Mouse (Mus musculus) spleen, postnatal 14 days (tissue): Measurements from ENCODE around the gene Camk2n1.
"Not testable (repeated sequence)": the region's sequence is repeated elsewhere in the genome, so short reads cannot be mapped to it uniquely, and the experiment has no call there.

Experiments
- DNase-seq, 2 experiments: peaks; one replicate each; pipeline ENCODE4 v3.0.0; 2021 to 2022; ENCODE audit warnings: low spot score in 2 of 2

Gene Camk2n1

DNA sequence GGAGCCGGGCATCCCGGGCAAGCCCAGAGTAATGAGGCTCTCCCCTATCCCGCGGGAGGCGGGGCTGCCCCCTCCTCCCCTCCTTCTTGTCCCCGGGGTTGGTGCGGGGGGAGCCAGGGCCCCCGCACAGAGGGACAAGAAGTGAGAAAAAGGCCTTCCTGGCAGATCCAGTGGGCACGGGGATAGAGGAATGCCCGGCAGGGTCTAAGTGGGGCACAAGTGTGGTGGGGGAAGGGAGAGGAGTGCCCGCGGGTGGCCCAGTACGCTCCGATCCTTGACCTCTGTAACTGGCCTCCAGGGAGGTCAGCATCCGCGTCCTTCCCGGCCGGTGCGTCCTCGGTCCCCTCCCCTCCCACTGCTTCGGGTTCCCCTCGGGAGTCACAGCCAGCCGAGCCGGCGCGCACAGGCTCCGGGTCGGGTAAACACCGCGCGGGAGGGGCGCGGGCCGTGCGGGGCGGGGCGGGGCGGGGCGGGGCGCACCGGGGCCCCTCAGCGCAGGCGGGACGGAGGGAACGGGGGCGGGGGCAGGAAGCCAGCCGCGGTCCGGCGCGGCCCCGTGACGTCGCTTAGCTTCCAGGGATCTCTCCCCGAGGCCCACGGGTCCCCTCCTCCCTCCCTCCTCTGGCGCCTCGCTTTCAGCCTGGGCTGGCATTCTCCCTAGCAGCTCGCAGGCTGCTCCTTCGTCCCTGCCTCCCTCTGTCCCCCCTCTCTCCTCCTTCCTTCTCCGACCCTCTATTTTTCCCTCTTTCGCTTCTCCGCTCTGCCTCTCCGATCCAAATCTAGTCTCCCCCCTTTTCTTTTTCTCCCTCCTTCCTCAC lies at the start of gene Camk2n1:
Camk2n1 (plus strand) TSS at position 562 of the 818 bp plus-strand sequence.
- no peak for DNase-seq

DNA sequence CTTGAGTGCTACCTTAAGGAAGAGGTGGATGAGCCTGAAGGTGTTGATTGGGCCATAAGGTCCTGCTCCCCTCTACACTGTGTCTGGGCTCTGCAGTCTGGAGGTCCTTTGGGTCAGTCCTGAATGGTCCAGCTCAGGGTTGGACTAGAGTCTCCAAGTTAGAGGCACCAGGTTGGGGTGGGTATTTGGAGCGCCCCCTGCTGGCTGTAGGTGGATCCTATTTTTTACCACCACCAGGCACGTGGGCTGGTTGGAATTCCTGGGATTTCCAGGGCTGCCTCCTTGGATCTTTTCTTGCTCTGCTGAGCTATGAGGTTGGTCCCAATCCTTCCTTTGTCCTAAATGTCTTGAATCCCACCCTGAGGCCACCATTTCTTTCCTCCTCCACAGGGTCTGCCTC lies 49.3 kb upstream of the Camk2n1 start:
- DNase-seq = no peak

DNA sequence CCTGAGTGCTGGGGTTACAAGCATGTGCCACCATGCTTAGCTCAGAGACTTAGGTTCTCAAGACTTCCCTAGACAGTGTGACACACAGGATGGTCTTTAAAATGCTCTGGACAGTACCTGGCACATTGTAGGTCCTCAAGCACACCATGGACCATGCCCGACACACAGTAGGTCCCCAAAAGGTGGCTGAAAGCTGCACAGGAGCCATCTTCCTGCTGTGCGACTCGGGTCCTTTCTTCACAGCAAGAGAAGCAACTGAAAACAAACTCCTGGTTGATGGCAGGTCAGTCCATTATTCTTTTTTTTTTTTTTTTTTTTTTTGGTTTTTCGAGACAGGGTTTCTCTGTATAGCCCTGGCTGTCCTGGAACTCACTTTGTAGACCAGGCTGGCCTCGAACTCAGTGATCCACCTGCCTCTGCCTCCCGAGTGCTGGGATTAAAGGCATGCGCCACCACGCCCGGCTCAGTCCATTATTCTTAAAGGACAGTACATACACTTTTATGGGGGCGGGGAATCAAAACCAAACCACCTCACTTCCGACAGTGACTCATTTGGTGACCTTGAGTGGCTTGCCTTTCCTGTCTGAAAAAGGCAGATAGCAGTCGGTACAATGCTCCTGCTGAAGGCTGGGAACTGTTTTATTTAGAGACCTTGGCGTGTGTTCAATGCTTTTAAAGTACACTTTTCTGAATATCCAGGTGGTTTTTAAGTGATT lies 46.5 kb upstream of the Camk2n1 start:
- no peak for DNase-seq

DNA sequence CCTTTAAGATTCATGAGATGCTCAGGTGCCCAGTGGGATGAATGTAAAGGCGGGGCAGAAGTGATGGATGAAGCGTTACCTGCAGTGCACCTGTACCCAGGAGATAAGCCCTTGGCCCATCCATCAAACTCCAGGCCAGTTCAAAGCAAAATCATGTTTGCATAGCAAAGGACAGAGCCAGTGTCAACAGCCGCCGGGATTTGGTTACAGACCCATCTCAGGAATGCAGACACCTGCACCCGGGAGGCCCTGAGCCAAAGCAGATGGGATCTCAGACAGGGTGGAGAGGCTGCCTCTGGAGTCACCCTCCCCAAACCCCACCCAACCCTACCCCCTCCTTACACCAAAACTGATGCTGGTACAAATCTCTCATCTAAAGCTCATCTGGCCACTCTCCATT lies 43.1 kb upstream of the Camk2n1 start:
- no peak for DNase-seq

DNA sequence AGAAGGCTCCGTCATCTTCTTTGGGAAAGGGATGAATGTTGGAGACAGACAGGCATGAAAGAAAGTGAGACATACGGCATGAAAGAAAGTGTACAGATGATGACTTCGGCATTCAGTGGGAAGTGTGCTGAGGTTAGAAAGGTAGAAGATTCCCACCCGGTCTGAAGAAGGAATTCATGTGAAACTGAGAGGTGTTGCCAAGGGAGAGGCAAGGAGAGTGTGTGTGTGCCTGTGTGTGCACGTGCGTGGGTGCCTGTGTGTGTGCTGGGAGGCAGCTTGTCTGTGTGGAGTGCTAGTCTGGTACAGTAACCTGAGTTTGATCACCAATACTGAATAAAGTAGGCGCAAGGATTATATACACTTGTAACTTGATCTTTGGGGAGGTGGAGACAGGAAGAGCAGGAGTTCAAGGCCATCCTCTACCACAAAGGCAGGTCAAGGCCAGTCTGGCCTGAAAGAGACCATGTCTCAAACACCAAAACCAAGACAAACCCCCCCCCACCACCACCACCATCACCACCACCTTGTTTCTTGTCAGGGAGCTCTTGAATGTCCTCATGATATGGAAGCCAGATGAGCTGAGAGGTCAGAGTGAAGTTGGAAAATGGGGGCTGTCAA lies 42.5 kb upstream of the Camk2n1 start:
- DNase-seq = no peak

DNA sequence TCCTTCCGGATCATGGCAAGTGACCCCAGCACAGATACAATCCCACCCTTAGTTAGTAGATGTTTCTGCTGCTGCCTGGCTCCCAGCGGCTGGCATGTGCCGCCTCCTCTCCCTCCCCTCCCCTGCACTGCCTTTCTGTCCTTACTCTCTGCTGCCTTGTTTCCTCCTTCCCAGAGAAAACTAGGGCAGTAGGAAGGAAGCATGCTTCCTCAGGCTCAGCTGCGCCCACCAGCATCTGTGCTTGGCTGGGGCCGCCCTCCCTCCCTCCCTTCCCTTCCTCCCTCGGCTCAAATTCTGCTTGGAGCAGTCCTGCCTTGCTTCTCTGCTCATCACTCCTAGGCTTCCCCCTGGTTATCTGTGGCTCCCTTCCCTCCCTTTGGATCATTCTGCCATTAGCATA lies 39.4 kb upstream of the Camk2n1 start:
- no peak for DNase-seq

DNA sequence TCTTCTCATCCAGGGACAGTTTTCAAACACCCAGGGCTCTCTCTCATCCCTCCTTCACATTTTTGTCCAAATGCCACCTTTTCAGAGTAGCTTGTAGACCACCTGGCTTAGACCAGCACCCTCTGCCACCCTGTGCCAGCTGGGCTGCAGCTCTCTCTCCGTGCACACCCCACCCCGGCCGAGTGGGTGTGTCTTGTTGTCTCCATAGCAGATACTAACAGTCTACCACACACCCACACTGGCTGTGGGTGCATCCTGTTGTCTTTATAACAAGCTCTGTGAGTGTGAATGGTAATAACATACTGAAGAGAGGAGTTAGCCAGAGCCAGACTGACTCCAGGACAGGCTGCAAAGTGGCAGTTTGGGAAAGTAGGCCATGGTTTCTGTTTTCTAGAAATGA lies 38.1 kb upstream of the Camk2n1 start:
- no peak for DNase-seq

DNA sequence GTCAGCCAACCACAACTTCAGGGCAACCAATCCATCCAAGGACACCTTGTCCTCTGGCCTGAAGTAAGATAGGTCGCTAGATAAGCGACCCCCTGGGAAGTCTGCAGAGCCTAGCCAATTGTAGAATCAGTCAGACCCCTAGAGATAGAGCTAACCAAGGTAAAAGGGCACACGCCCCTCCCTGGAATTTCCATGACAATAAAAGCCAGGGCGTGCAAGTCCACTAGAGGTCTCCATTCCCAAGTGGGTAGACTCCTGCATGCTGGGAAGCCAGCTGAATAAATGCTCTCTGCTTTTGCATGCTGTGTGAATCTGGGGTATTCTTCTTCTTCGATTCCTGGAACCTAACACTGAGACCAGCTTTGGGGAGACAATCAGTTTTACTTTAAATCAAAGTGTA lies 37.7 kb upstream of the Camk2n1 start:
- DNase-seq = no peak

DNA sequence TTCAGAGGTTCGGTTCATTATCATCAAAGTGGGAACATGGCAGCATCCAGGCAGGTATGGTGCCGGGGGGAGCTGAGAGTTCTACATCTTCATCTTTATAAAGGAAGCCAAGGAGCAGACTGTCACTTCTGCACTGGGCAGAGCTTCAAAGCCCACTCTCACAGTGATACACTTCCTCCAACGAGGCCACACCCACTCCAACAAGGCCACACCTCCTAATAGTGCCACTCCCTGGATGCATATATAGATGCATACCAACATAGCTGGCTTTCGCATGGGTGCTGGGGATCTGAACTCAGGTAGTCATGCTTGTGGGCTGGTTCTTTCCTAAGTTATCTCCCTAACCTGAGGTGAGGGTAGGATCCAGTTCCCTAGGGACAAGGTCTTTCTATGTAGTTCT lies 36.2 kb upstream of the Camk2n1 start:
- no peak for DNase-seq

DNA sequence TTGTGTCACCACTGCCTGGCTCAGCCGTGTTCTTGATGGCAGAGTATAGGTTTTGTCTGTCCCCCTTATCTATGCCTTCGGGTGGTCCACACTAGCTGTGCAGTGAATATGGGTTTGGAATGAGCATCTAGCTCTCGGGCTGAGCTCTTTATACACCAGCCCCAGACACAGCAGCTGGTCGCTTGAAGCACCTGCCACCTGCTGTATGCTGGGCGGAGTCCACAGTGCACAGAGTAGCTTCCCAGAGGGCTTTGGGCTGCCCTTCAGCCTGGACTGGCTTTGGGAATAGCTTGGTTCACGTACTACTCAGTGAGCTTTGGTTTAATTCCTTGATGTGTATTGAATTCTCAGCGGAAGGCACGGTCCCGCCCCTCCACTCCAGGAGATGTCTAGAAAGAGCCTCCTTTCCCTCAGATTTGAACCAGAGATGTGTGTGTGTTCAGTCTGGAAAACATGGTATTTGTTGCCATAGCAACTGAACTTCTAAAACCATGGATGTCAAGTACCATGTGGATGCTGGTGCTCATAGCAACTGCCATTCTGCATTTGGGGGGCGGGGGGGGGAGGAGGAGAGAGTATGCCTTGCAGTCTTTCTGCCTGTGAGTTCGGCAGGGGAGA lies 35.7 kb upstream of the Camk2n1 start:
- DNase-seq = no peak

DNA sequence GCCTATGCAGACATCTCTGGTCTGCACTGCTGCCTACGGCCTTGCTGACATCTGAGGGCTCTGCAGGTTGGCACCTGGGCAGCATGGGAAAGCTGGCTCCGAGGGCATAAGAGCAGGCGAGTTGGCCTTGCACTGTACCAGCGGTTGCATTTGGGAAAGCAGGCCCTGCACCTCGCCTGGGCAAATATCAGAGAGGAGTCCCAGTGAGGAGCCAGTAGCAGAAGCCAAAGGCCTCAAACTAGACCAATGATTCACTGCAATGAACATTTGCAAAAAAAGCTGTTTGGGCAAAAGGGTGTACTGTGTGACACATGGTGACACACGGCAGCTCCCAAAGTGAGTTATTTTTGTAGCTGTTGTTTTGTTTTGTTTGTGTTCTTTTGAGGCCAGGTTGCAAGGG lies 29.1 kb upstream of the Camk2n1 start:
- no peak for DNase-seq

DNA sequence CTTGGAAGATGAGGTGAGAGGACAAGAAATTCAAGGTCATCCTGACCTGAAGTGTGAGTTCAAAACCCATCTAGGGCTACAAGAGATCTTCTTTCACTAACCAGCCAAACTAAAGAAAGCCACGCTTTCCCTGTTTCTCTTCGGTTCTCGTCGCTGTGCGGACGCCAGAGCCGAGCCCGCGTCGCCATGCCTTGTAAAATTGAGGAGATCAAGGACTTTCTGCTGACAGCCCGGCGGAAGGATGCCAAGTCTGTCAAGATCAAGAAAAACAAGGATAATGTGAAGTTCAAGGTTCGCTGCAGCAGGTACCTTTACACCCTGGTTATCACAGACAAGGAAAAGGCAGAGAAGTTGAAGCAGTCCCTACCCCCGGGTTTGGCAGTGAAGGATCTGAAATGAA lies 28.5 kb upstream of the Camk2n1 start:
- DNase-seq = not testable (repeated sequence)

DNA sequence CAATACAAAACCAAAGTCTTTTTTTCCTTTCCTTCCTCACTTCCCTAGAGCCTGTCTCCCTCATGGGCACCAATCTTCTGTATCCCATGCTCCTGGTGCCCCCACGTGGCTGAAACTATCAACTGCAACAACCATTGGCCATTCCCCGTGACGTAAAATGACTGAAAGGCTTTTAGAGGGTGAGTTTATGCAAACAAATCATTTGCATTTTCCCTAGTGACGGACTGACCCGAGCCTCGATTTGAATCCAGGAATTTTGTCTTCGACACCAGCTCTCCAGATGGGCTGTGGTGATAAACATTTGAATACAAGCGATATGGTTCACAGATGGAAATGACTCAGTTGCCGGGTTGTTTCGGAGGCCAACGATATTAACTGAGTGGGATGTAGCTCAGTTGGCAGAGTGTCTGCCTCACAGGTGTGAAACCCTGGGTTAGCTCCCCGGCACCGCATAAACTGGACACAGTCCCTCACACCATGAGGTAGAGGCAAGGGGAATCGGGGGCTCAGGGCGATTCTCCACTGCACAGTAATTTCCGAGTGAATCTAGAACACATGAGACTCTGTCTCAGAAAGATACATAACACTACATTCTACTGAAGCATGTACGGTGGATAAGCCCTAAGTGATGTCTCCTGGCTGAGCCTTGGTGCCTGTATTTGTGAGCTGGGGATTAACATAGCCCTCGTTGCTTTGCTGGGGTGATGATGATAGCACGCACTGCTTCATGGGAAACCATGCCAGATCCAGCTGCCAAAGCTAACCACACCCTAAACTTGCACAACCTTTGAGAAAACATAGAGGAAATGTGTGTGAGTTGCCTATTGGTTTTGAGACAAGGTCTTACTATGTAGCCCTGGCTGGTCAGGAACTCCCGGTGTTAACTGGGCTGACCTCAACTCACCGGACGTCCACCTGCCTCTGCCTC lies 27.1 kb upstream of the Camk2n1 start:
- peak; percentile 31 to 54 for DNase-seq

DNA sequence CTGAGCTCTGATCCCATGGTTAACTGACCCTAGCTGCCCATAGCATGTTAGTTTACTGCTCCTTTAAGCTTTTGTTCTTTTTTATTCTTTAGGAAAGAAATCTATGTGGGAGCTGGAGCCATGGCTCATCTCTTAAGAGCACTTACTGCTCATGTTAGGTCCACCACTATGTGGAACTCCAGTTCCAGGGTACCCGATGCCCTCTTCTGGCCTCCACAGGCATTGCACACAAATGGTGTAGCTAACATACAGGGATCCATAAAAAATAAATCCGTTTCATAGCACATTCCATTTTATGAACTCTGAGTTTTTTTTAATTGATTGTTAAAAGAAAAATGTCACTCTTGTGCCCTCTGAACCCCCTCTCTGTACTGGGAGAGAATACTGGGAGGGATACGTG lies 24.3 kb upstream of the Camk2n1 start:
- no peak for DNase-seq

DNA sequence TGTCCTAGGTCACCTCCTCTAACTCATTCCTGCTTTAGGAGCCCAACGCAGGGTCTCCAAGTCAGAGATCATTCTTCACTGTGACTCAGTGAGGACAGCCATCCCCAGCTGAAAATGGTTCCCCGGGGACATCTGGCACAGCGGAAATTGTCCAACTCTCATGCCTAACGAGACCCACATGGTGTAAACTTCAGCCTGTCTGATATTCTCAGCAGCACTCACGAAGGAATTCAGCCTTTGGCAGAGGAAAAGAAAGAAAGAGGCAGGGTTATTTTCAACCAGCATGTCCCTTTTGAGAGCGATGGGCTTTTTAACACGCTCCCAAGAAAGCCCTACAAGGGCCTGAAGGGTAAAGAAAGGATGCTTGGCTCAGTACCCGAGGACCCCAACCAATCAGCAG lies 22.8 kb upstream of the Camk2n1 start:
- no peak for DNase-seq

DNA sequence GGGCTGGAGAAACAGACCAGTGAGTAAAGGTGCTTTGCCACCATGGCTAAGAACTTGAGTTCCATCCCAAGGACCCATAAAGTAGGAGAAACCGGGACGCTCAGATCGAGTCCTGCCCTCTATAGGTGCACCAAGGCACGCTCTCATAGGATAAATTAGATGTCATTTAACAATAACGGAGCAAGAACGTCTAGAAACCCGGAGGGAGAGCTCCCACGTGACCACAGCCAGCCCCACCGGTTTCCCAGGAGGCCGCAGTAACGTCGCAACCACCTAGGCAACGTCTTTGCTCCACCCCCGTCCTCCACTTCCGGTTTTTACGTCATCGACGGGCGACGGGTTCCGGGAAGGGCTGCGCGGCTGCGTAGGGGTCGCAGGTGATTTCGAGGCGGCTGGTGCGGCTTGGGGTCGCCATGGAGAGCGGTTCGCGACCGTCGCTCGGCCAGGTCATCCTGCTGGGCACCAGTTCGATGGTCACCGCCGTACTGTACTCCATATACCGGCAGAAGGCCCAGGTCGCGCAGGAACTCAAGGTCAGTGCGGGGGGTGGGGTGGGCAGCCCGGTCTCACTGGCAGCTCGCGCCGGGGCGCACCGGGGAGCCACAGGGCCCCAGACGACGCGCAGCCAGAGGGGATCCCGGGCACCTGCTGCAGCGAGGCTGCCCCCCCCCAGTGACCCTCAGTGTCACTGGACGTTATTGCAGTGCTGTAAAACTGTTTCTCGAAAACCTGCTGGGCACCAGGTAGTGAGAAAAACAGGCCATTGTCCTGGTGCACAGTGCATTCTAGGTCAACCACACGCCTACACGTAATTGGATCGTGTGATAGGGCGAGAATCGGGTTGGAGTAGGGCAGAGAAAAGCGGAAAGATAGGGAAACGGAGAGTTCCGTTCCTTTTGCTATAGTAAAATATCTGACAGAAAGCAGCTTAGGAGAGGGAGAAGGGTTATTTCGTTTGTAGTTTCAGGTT lies 19.5 kb upstream of the Camk2n1 start, which contains the start of gene Mul1:
Mul1 (plus strand) TSS at position 325 of the 970 bp plus-strand sequence.
- peak; percentile 81 to 95 for DNase-seq

DNA sequence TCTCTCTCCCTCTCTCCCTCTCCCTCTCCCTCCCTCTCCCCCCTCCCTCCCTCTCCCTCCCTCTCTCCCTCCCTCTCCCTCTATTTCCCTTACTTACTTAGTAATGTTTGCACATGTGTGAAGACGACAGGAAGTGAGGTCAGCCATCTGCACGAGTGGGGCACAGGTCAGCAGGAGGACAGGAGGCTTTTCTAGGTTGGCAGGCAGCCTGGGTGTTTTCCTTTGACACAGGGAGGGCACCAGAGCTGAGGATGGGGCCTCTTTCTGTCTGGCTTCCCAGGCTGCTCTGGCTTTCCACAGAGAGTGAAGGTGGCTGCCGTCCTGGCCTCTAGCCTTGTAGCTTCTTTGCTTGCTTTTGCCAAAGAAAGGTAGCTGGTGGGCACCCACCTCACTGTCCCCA lies 14.1 kb upstream of the Camk2n1 start:
- no peak for DNase-seq

DNA sequence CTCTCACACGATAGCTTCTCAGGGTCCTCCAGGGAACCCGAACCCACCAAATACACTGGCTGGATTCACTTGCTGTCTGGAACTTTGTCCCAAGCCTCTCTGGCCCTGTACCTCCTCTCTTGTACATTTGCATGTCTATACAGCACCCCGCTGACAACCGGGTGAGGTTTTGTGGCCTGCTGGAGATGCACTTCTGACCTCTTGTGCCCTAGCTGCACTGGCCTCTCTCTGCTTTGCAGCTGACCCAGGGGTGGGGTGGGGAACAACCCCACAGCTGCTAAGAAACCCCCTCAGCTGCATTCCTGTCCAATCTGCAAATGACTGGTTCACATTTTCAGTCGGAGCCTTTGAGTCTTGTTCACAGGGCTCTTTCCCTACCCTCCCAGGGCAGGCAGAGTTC lies 9.2 kb upstream of the Camk2n1 start:
- no peak for DNase-seq

DNA sequence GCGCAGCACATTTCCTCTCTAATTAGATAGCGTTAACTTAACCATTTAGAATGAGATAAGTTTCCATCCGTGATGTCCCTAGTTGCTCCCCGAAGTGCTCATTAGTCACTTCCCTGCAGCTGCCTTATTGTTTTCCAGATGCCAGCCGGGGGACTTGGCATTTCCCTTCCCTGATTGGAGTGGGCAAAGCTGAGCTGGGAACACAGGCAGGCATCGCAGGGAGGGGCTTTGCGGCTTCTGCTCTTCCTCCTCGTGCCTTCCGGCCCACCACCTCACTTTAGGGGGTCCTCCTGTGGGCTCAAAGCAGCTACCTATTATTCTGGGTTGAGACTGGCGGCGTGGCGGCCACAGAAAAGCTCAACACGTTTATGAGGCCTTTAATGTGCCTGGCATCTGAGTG lies 7.1 kb upstream of the Camk2n1 start:
- DNase-seq = no peak

DNA sequence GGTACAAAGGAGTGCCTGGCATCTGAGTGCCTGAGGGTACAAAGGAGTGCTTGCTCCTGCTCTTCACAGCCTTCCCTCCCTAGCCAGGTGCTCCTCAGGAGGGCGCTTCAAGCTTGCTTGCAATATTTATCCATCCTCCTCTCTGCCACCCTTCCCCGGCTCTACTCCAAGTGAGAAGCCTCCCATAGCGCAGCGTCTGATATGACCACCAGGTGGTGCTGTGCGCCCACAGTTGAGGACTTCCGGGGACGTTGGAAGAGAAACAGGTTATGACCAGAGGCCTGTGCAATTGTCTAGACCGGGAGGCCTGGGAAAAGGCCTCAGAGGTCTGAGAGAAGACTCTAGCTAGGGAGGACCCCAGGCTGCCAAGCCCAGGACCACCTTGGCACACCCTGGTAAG lies 6.7 kb upstream of the Camk2n1 start:
- DNase-seq = peak; percentile 59 to 81
